Mouse (Mus musculus) forebrain, embryonic 16.5 days (tissue): ENCODE measurements around the gene Ensa. TPM values are rescaled to one million over a fixed set of nuclear protein-coding genes. Genes with fewer than 3 reads are reported as not detected.
A peak's percentile ranks its signal among the peaks of the same experiment; 100 is the strongest.
"Not testable (repeated sequence)": the region's sequence is repeated elsewhere in the genome, so short reads cannot be mapped to it uniquely, and the experiment has no call there.

ENCODE experiments used
- ATAC-seq: fragments of 200-750 bp; cut with Nextera tagmentation; 2 replicates; pipeline ENCODE4 v1.8.0; 2017; ENCODE audit warnings: mild to moderate bottlenecking, moderate library complexity
- H3K27ac ChIP-seq: fragments of 300-500 bp; sonication (generic); 2 replicates; pipeline ENCODE4 v1.5.1; 2014; ENCODE audit warnings: low read length, control low read depth
- H3K27me3 ChIP-seq: fragments of 300-500 bp; sonication (generic); replicated peaks from 2 replicates; pipeline ENCODE4 v1.6.1; 2014; ENCODE audit warnings: low read length; ENCODE audit not compliant: control insufficient read depth, insufficient read depth
- H3K36me3 ChIP-seq: fragments of 300-500 bp; sonication (generic); 2 replicates; pipeline ENCODE4 v1.6.1; 2014; ENCODE audit not compliant: control insufficient read depth, insufficient read depth
- H3K4me1 ChIP-seq: fragments of 300-500 bp; sonication (generic); replicated peaks from 2 replicates; pipeline ENCODE4 v1.6.1; 2014; ENCODE audit warnings: low read length; ENCODE audit not compliant: control insufficient read depth, insufficient read depth
- H3K4me2 ChIP-seq: fragments of 300-500 bp; sonication (generic); 2 replicates; pipeline ENCODE4 v1.6.1; 2014; ENCODE audit warnings: mild to moderate bottlenecking, low read length, control low read depth
- H3K4me3 ChIP-seq: fragments of 300-500 bp; sonication (generic); replicated peaks from 2 replicates; pipeline ENCODE4 v1.5.1; 2014; ENCODE audit warnings: mild to moderate bottlenecking, low read length, control low read depth
- H3K9ac ChIP-seq: fragments of 300-500 bp; sonication (generic); replicated peaks from 2 replicates; pipeline ENCODE4 v1.6.1; 2014; ENCODE audit warnings: low read depth, low read length, control low read depth
- H3K9me3 ChIP-seq: fragments of 300-500 bp; sonication (generic); 2 replicates; pipeline ENCODE4 v1.6.1; 2016; ENCODE audit warnings: low read length; ENCODE audit not compliant: control insufficient read depth
- WGBS: fragments of 180-500 bp; shearing (Covaris S2); extraction: QIAGEN DNeasy Blood & Tissue Kit; methylation state at CpG from one replicate; pipeline ENCODE4 v1.1.7; 2014; 5-methylcytosine and 5-hydroxymethylcytosine counted together
- polyA plus RNA-seq: library from polyadenylated mRNA; unstranded; fragments of >200 nt; fragmentation: Nextera tagmentation; extraction: Ambion mirVana; gene quantifications from 2 replicates; pipeline ENCODE4 v1.2.1, GENCODE M21; 2015

The Ensa gene
- polyA plus RNA-seq, 1 experiment from 2014 or later: 124 TPM

- Histone ChIP-seq H3K4me1 (peaks cover 21% of the 10 kb centered on the region), H3K4me3 (no peak overlapping the region), H3K27ac (peak overlapping the region; percentile 78), H3K9me3 (no peaks in the 10 kb centered on the region), H3K4me2 (0 out of 2 replicates have a peak overlapping the region, but pooled peaks have one; percentile 12), H3K27me3 (no peaks in the 10 kb centered on the region), H3K9ac (0 out of 2 replicates have a peak overlapping the region, but pooled peaks have one; percentile 7), H3K36me3 (peaks cover 2% of the 10 kb centered on the region; the same call in 1 of the 2 replicates)
- no peak for ATAC-seq
- WGBS: 26% methylated on average over 4 of the region's 4 CpGs
Observed at GRCm38 (mm10) chr3:95667521-95667920, 42.7 kb downstream of the Ensa start.

GRCm38 (mm10) chr3:95668026-95668425 lies 43.2 kb downstream of the Ensa start:
- Histone ChIP-seq H3K4me3 (no peak overlapping the region), H3K9ac (no peak overlapping the region), H3K9me3 (no peaks in the 10 kb centered on the region), H3K36me3 (peaks cover 2% of the 10 kb centered on the region; the same call in 1 of the 2 replicates), H3K4me1 (peaks cover 16% of the 10 kb centered on the region), H3K4me2 (no peak overlapping the region), H3K27ac (peak overlapping the region; percentile 78), H3K27me3 (no peaks in the 10 kb centered on the region)
- 13% methylated on average over 7 of the region's 7 CpGs for WGBS
- peak; percentile 75 for ATAC-seq

DNA sequence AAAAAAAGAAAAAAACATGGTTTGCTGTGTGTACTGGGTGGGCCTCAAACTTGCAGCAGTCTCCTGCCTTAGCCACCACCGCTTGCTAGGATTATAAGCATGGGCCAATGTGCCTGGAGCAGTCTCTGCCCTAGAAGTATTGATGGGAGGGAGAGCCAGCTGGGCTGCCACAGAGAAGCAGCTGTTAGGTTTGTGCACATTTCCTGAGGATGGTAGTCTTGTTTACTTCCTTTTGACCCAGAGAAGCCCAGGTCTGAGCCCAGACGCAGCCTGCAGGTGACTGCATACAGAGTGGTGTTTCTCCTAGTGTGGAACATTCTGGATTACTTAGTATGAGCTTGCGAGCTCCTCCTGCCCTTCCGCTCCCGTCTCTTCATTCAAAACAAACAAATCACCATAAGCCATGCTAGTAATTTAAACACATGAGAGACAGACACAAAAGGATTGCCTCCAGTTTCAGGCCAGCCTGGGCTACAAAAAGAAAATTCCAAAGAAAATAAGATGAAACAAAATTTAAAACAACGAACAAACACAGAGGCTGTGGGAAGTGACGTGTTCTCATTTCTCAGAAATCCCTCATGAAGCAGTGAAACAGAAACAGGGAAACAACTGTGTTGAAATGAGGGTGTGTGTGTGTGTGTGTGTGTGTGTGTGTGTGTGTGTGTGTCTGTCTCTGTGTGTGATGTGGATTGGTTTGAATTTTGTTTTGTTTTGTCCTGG lies 44.0 kb downstream of the Ensa start:
- Histone ChIP-seq H3K9ac (no peak overlapping the region), H3K4me3 (no peak overlapping the region), H3K4me2 (no peak overlapping the region), H3K27me3 (no peaks in the 10 kb centered on the region), H3K27ac (0 out of 2 replicates have a peak overlapping the region, but pooled peaks have one; percentile 29), H3K36me3 (peaks cover 2% of the 10 kb centered on the region; the same call in 1 of the 2 replicates), H3K4me1 (peaks cover 16% of the 10 kb centered on the region), H3K9me3 (no peaks in the 10 kb centered on the region)
- 71% methylated on average over 7 of the region's 7 CpGs for WGBS
- ATAC-seq: peak; percentile 29

- ATAC-seq: no peak
- H3K36me3 ChIP-seq: peaks cover under 1% of the 10 kb centered on the region; the same call in 1 of the 2 replicates
- peaks cover 15% of the 10 kb centered on the region for H3K4me1 ChIP-seq
- H3K9me3 ChIP-seq: no peaks in the 10 kb centered on the region
- H3K4me3 ChIP-seq: no peak overlapping the region
- whole genome bisulfite sequencing: 93% methylated on average over 3 of the region's 3 CpGs
- no peak overlapping the region for H3K9ac ChIP-seq
- H3K27me3 ChIP-seq: no peaks in the 10 kb centered on the region
- H3K27ac ChIP-seq: no peak overlapping the region
- no peak overlapping the region for H3K4me2 ChIP-seq
Observed at GRCm38 (mm10) chr3:95669309-95669665, 44.5 kb downstream of the Ensa start.

GRCm38 (mm10) chr3:95670419-95670818 lies 45.6 kb downstream of the Ensa start:
- WGBS: 96% methylated on average over 3 of the region's 3 CpGs
- not testable (repeated sequence) for ATAC-seq, H3K27ac ChIP-seq

DNA sequence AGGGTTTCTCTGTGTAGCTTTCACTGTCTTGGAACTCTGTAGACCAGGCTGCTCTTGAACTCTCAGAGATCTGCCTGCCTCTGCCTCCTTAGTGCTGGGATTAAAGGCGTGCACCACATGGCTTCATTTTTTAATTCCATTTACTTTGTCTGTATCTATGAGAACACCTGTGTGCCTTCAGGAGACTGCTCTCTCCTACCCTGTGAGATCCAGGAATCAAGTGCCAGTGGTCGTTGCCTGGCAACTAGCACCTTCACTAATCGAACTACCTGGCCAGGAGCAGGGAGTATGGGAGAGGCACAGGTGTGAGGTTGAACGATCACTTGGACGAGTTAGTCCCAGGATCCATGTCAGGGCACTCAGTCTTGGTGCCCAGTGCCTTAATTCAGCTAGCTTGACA lies 46.4 kb downstream of the Ensa start:
- Histone ChIP-seq H3K9ac (no peak overlapping the region), H3K9me3 (no peaks in the 10 kb centered on the region), H3K27me3 (no peaks in the 10 kb centered on the region), H3K4me2 (no peak overlapping the region), H3K36me3 (no peaks in the 10 kb centered on the region; the same call in 1 of the 2 replicates), H3K27ac (no peak overlapping the region), H3K4me1 (peaks cover 14% of the 10 kb centered on the region), H3K4me3 (no peak overlapping the region)
- WGBS: 87% methylated on average over 5 of the region's 5 CpGs
- no peak for ATAC-seq

More at GRCm38 (mm10) chr3:95670419-95670818, 45.6 kb downstream of the Ensa start:
- H3K9me3 ChIP-seq, H3K4me3 ChIP-seq, H3K9ac ChIP-seq, H3K4me2 ChIP-seq, H3K27me3 ChIP-seq, H3K36me3 ChIP-seq: not testable (repeated sequence)
- peaks cover 14% of the 10 kb centered on the region for H3K4me1 ChIP-seq

- H3K9me3 ChIP-seq: no peaks in the 10 kb centered on the region
- peaks cover 6% of the 10 kb centered on the region for H3K4me1 ChIP-seq
- WGBS: 68% methylated on average over 3 of the region's 3 CpGs
- H3K27me3 ChIP-seq: no peaks in the 10 kb centered on the region
- no peak overlapping the region for H3K4me2 ChIP-seq
- no peak overlapping the region for H3K4me3 ChIP-seq
- no peak for ATAC-seq
- no peak overlapping the region for H3K9ac ChIP-seq
- H3K27ac ChIP-seq: no peak overlapping the region
- no peaks in the 10 kb centered on the region; the same call in 1 of the 2 replicates for H3K36me3 ChIP-seq
Observed at GRCm38 (mm10) chr3:95672461-95672860, 47.7 kb downstream of the Ensa start.

DNA sequence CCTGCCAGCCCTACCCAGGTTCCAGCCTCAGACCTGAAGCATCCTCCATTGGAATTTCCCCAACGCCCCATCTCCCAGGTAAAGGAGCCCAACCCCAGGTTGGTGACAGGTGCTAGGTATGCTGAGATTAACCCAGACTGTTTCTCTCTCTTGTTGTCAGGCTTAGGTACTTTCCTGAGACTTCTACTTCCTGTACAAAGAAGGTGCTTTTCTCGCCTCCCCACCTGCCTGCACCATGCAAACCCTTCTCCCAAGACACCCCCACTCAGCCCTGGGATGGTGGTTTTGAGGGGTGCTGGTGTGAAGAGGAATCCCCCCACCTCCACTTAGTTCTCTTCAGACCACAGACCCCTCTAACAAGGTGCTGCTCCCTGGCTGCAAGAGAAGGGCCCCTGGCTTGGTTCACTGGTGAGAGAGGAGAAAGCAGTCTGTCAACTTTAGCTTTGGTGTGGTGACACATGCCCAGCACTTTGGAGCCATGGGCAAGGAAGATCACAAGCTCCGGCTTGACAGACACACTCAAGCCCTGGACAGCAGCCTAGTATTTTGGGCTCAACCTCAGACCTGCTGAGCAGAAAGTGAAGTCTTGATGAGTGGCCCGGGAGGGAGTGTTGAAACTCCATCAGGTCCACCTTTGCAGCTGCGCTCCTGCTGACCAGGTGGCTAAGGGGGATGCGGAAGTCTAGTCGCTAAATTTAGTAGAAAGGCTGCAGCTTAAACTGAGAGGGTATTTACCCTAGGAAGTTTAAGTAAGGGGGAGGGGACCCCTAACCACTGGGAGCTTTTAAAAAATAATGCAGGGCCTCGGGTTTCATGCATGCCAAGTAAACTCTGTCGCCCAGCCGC lies 48.3 kb downstream of the Ensa start:
- no peak overlapping the region for H3K27ac ChIP-seq
- 59% methylated on average over 10 of the region's 10 CpGs for WGBS
- no peaks in the 10 kb centered on the region for H3K9me3 ChIP-seq
- no peak overlapping the region for H3K4me3 ChIP-seq
- no peak for ATAC-seq
- H3K36me3 ChIP-seq: no peaks in the 10 kb centered on the region; the same call in 1 of the 2 replicates
- H3K4me2 ChIP-seq: no peak overlapping the region
- no peaks in the 10 kb centered on the region for H3K27me3 ChIP-seq
- H3K9ac ChIP-seq: no peak overlapping the region
- 0 out of 2 replicates have a peak, but pooled peaks cover 3% of the 10 kb centered on the region for H3K4me1 ChIP-seq

GRCm38 (mm10) chr3:95673707-95674211 lies 49.0 kb downstream of the Ensa start:
- no peak overlapping the region for H3K4me2 ChIP-seq
- no peak for ATAC-seq
- 29% methylated on average over 11 of the region's 11 CpGs for whole genome bisulfite sequencing
- no peak overlapping the region for H3K9ac ChIP-seq
- no peaks in the 10 kb centered on the region; the same call in 1 of the 2 replicates for H3K36me3 ChIP-seq
- H3K4me1 ChIP-seq: 0 out of 2 replicates have a peak, but pooled peaks cover 3% of the 10 kb centered on the region
- no peaks in the 10 kb centered on the region for H3K27me3 ChIP-seq
- H3K4me3 ChIP-seq: no peak overlapping the region
- H3K27ac ChIP-seq: peak overlapping the region; percentile 37; the same call in 1 of the 2 replicates
- H3K9me3 ChIP-seq: no peaks in the 10 kb centered on the region
